Mouse (Mus musculus): ENCODE measurements around the gene Cd37. TPM values are rescaled to one million over a fixed set of nuclear protein-coding genes. Genes with fewer than 3 reads are reported as not detected.
"Not testable (repeated sequence)": the region's sequence is repeated elsewhere in the genome, so short reads cannot be mapped to it uniquely, and the experiment has no call there.

Gene Cd37
- polyA plus RNA-seq, 1 experiment from 2014 or later = 2.1 TPM

GRCm38 (mm10) chr7:45262266-45262665 is 23.4 kb upstream of the Cd37 start:
- Histone ChIP-seq H3K9me3 (replicated peaks; ENCODE audit: control insufficient read depth, low read length) (no peaks in the 10 kb centered on the region), H3K4me2 (0 out of 2 replicates have a peak overlapping the region, but pooled peaks have one; percentile 6), H3K27ac (ENCODE audit: low read depth, low read length) (peak overlapping the region; percentile 64), H3K9ac (ENCODE audit: low read depth, low read length) (no peak overlapping the region), H3K27me3 (ENCODE audit: control insufficient read depth, insufficient read depth, low read length) (peaks cover 3% of the 10 kb centered on the region), H3K36me3 (ENCODE audit: control insufficient read depth, insufficient read depth, low read length) (no peaks in the 10 kb centered on the region), H3K4me1 (ENCODE audit: control insufficient read depth, insufficient read depth, low read length) (peaks cover 16% of the 10 kb centered on the region; the same call in 1 of the 2 replicates), H3K4me3 (ENCODE audit: low read depth, low read length) (no peak overlapping the region)
- 28% methylated on average over 7 of the region's 7 CpGs for WGBS (ENCODE audit: insufficient replicate concordance)
- no peak for ATAC-seq (replicated peaks; ENCODE audit: insufficient number of reproducible peaks, low FRiP score, low TSS enrichment)

DNA sequence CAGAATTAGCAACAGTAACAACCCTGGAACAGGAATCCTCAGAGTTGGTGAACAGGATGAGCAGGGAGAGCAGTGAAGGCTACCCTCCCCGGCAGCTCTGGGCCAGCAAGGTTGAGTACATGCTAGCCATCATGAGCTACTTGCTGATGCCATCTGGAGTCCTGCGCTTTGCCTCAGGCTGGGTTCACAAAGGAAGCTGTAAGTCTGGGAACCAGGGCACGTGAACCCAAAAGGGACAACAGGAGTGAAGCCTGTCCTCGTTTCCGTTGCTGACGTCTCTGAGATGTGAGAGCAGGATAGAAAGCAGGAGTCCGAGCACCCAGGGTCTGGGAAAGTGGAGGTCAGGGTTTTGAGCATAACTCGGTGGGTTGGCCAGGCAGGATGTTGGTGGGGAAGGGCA is 20.4 kb upstream of the Cd37 start:
- Histone ChIP-seq H3K4me3 (ENCODE audit: low read depth, low read length) (no peak overlapping the region), H3K9ac (ENCODE audit: low read depth, low read length) (no peak overlapping the region), H3K4me1 (ENCODE audit: control insufficient read depth, insufficient read depth, low read length) (peaks cover 16% of the 10 kb centered on the region; the same call in 1 of the 2 replicates), H3K27me3 (ENCODE audit: control insufficient read depth, insufficient read depth, low read length) (peaks cover 3% of the 10 kb centered on the region), H3K9me3 (replicated peaks; ENCODE audit: control insufficient read depth, low read length) (no peaks in the 10 kb centered on the region), H3K4me2 (no peak overlapping the region), H3K27ac (ENCODE audit: low read depth, low read length) (no peak overlapping the region), H3K36me3 (ENCODE audit: control insufficient read depth, insufficient read depth, low read length) (no peaks in the 10 kb centered on the region)
- 77% methylated on average over 8 of the region's 8 CpGs for WGBS (ENCODE audit: insufficient replicate concordance)
- ATAC-seq (replicated peaks; ENCODE audit: insufficient number of reproducible peaks, low FRiP score, low TSS enrichment) = no peak

DNA sequence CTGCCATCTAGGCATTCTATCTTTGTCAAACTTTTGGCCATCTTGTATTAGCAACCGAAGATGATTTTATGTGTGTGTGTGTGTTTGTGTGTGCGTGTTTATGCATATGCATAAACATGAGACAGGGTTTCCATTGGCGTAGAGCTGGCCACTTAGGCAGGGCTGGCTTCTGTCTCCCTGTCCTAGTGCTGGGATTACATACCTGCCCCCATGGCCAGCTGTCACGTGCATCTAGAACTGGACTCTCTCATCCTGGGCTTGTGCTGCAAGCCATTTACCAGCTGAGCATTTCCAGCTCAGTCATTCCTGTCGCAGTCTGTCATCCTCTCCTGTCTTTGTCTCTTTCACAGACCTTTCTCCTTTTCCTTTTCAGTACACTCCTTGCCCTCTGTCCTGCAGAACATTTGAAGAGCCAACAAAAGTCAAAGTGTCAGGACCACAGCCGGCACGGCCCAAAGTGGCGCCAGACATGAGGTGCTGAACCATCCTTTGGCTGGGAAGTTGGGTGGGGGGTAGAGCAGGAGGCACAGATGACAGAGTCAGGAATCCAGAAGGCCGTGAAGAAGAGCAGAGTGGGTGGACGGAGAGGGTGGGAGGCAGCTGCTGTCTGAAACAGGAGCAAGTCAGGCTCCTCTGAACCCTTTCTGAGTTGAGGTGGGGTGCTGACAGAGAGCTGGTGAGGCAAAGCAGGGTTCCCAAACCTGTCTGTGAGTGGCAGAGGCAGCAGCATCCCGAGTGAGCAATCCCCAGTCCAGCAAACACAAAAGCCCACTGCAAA is 18.3 kb upstream of the Cd37 start:
- Histone ChIP-seq H3K27me3 (ENCODE audit: control insufficient read depth, insufficient read depth, low read length) (peaks cover 3% of the 10 kb centered on the region), H3K4me1 (ENCODE audit: control insufficient read depth, insufficient read depth, low read length) (peaks cover 9% of the 10 kb centered on the region; the same call in 1 of the 2 replicates), H3K27ac (ENCODE audit: low read depth, low read length) (no peak overlapping the region), H3K4me2 (no peak overlapping the region), H3K36me3 (ENCODE audit: control insufficient read depth, insufficient read depth, low read length) (no peaks in the 10 kb centered on the region), H3K9ac (ENCODE audit: low read depth, low read length) (no peak overlapping the region; the same call in 1 of the 2 replicates), H3K4me3 (ENCODE audit: low read depth, low read length) (no peak overlapping the region), H3K9me3 (replicated peaks; ENCODE audit: control insufficient read depth, low read length) (no peaks in the 10 kb centered on the region)
- ATAC-seq (replicated peaks; ENCODE audit: insufficient number of reproducible peaks, low FRiP score, low TSS enrichment) = no peak
- WGBS (ENCODE audit: insufficient replicate concordance) = 45% methylated on average over 11 of the region's 11 CpGs

DNA sequence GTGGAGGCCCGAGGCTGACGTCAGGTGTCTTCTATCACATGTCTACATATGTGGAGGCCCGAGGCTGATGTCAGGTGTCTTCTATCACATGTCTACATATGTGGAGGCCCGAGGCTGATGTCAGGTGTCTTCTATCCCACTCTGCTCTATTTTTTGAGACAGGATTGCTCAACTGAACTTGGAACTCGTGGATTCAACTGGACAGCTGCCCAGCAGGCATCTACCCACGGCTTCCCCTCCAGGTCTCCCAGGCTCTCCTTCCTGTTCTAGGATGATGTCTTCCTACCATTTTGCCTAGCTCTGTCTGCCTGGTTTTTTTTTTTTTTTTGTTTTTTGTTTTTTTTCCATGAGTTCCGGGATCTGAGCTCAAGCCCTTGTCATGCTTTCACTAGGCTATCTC is 16.9 kb upstream of the Cd37 start:
- H3K27me3 ChIP-seq (ENCODE audit: control insufficient read depth, insufficient read depth, low read length); H3K4me1 ChIP-seq (ENCODE audit: control insufficient read depth, insufficient read depth, low read length); H3K36me3 ChIP-seq (ENCODE audit: control insufficient read depth, insufficient read depth, low read length); H3K27ac ChIP-seq (ENCODE audit: low read depth, low read length); ATAC-seq (replicated peaks; ENCODE audit: insufficient number of reproducible peaks, low FRiP score, low TSS enrichment); H3K4me2 ChIP-seq; H3K4me3 ChIP-seq (ENCODE audit: low read depth, low read length); H3K9ac ChIP-seq (ENCODE audit: low read depth, low read length); H3K9me3 ChIP-seq (replicated peaks; ENCODE audit: control insufficient read depth, low read length): not testable (repeated sequence)
- WGBS (ENCODE audit: insufficient replicate concordance) = 74% methylated on average over 5 of the region's 7 CpGs

- no peak overlapping the region for H3K4me3 ChIP-seq (ENCODE audit: low read depth, low read length)
- no peak overlapping the region for H3K4me2 ChIP-seq
- H3K27ac ChIP-seq (ENCODE audit: low read depth, low read length) = no peak overlapping the region
- H3K4me1 ChIP-seq (ENCODE audit: control insufficient read depth, insufficient read depth, low read length) = no peaks in the 10 kb centered on the region
- WGBS (ENCODE audit: insufficient replicate concordance) = 81% methylated on average over 8 of the region's 8 CpGs
- no peaks in the 10 kb centered on the region for H3K36me3 ChIP-seq (ENCODE audit: control insufficient read depth, insufficient read depth, low read length)
- no peaks in the 10 kb centered on the region for H3K27me3 ChIP-seq (ENCODE audit: control insufficient read depth, insufficient read depth, low read length)
- ATAC-seq (replicated peaks; ENCODE audit: insufficient number of reproducible peaks, low FRiP score, low TSS enrichment) = no peak
- H3K9ac ChIP-seq (ENCODE audit: low read depth, low read length) = no peak overlapping the region
- H3K9me3 ChIP-seq (replicated peaks; ENCODE audit: control insufficient read depth, low read length) = no peaks in the 10 kb centered on the region
Observed at GRCm38 (mm10) chr7:45253806-45254205, 14.9 kb upstream of the Cd37 start.

GRCm38 (mm10) chr7:45247666-45248065 is 8.8 kb upstream of the Cd37 start:
- Histone ChIP-seq H3K9ac (ENCODE audit: low read depth, low read length) (no peak overlapping the region), H3K4me1 (ENCODE audit: control insufficient read depth, insufficient read depth, low read length) (no peaks in the 10 kb centered on the region), H3K4me2 (no peak overlapping the region), H3K27me3 (ENCODE audit: control insufficient read depth, insufficient read depth, low read length) (no peaks in the 10 kb centered on the region), H3K4me3 (ENCODE audit: low read depth, low read length) (no peak overlapping the region), H3K9me3 (replicated peaks; ENCODE audit: control insufficient read depth, low read length) (no peaks in the 10 kb centered on the region), H3K36me3 (ENCODE audit: control insufficient read depth, insufficient read depth, low read length) (no peaks in the 10 kb centered on the region), H3K27ac (ENCODE audit: low read depth, low read length) (no peak overlapping the region)
- ATAC-seq (replicated peaks; ENCODE audit: insufficient number of reproducible peaks, low FRiP score, low TSS enrichment) = no peak
- WGBS (ENCODE audit: insufficient replicate concordance) = 35% methylated on average over 3 of the region's 3 CpGs

- H3K9ac ChIP-seq (ENCODE audit: low read depth, low read length) = peak overlapping the region; percentile 66
- no peaks in the 10 kb centered on the region for H3K9me3 ChIP-seq (replicated peaks; ENCODE audit: control insufficient read depth, low read length)
- H3K4me3 ChIP-seq (ENCODE audit: low read depth, low read length) = no peak overlapping the region
- 74% methylated on average over 6 of the region's 6 CpGs for WGBS (ENCODE audit: insufficient replicate concordance)
- ATAC-seq (replicated peaks; ENCODE audit: insufficient number of reproducible peaks, low FRiP score, low TSS enrichment) = no peak
- no peaks in the 10 kb centered on the region for H3K36me3 ChIP-seq (ENCODE audit: control insufficient read depth, insufficient read depth, low read length)
- no peak overlapping the region for H3K27ac ChIP-seq (ENCODE audit: low read depth, low read length)
- H3K27me3 ChIP-seq (ENCODE audit: control insufficient read depth, insufficient read depth, low read length) = peaks cover 18% of the 10 kb centered on the region
- H3K4me2 ChIP-seq = peak overlapping the region; percentile 55
- peaks cover 11% of the 10 kb centered on the region for H3K4me1 ChIP-seq (ENCODE audit: control insufficient read depth, insufficient read depth, low read length)
Observed at GRCm38 (mm10) chr7:45241389-45241749, 2.5 kb upstream of the Cd37 start.

- Histone ChIP-seq H3K4me2 (peak within 1 kb of the TSS; percentile 55), H3K9me3 (replicated peaks; ENCODE audit: control insufficient read depth, low read length) (no peaks in the 10 kb centered on the region), H3K9ac (ENCODE audit: low read depth, low read length) (peak within 1 kb of the TSS; percentile 66), H3K36me3 (ENCODE audit: control insufficient read depth, insufficient read depth, low read length) (no peaks in the 10 kb centered on the region), H3K27me3 (ENCODE audit: control insufficient read depth, insufficient read depth, low read length) (peaks cover 19% of the 10 kb centered on the region), H3K4me3 (ENCODE audit: low read depth, low read length) (peak within 1 kb of the TSS; percentile 22), H3K27ac (ENCODE audit: low read depth, low read length) (no peak within 1 kb of the TSS), H3K4me1 (ENCODE audit: control insufficient read depth, insufficient read depth, low read length) (peaks cover 13% of the 10 kb centered on the region)
- WGBS (ENCODE audit: insufficient replicate concordance) = 16% methylated on average over 53 of the region's 53 CpGs
- no peak for ATAC-seq (replicated peaks; ENCODE audit: insufficient number of reproducible peaks, low FRiP score, low TSS enrichment)
Observed at GRCm38 (mm10) chr7:45240633-45241388, 1.9 kb upstream of the Cd37 start, which contains the start of gene Slc6a16. TSS of gene Slc6a16 (plus strand) at chr7:45241085.
